Comparison of ENCODE assay signal across 8 mouse cellular contexts in genomic region chr6:52825535-52825934, GRCm38 (mm10).
DNase-seq lines count a peak whose midpoint lies in the region; ATAC-seq and TF ChIP-seq lines count a peak whose summit lies in the region.

No protein-coding gene starts in this region.

- no peak overlapping the region for H3K27ac ChIP-seq in heart, embryonic 14.5 days (replicated peaks in 1 of 2; ENCODE audit: control insufficient read depth in 1 of 2, insufficient read depth in 1 of 2, low read depth in 2 of 2, low read length in 2 of 2)
- H3K27ac ChIP-seq in ES-E14 (ENCODE audit: insufficient read depth, low read depth, low read length, poor library complexity, severe bottlenecking): no peak overlapping the region
- peak overlapping the region; percentile 83 for H3K27ac ChIP-seq in left cerebral cortex, adult 2 months

- H3K4me1 ChIP-seq in heart, embryonic 14.5 days (ENCODE audit: control insufficient read depth in 2 of 2, insufficient read depth in 2 of 2, low read length in 2 of 2): no peaks in the 10 kb centered on the region
- H3K4me1 ChIP-seq in ES-E14 (ENCODE audit: control insufficient read depth in 2 of 2, insufficient read depth in 2 of 2, low read length in 2 of 2, poor library complexity in 1 of 2): peaks cover 0 to 15% of the 10 kb centered on the region in 2 experiments

- H3K36me3 ChIP-seq in heart, embryonic 14.5 days (ENCODE audit: control insufficient read depth, insufficient read depth, low read length): no peaks in the 10 kb centered on the region
- no peaks in the 10 kb centered on the region for H3K36me3 ChIP-seq in ES-E14 (ENCODE audit: control insufficient read depth, insufficient read depth, low read length, poor library complexity, severe bottlenecking)

- intact Hi-C loops in left cerebral cortex, adult 2 months (cut with DNase I): no loop called here

- H3K4me3 ChIP-seq in heart, embryonic 14.5 days (ENCODE audit: control insufficient read depth in 1 of 2, insufficient read depth in 1 of 2, low read depth in 1 of 2, low read length in 2 of 2): no peak overlapping the region
- no peak overlapping the region for H3K4me3 ChIP-seq in ES-E14 (ENCODE audit: insufficient read depth in 1 of 2, low read depth in 1 of 2, low read length in 2 of 2, poor library complexity in 1 of 2, severe bottlenecking in 1 of 2)
- no peak overlapping the region for H3K4me3 ChIP-seq in left cerebral cortex, adult 2 months

- no peaks in the 10 kb centered on the region for H3K9me3 ChIP-seq in heart, embryonic 14.5 days (ENCODE audit: control insufficient read depth, low read length)
- H3K9me3 ChIP-seq in ES-E14 (ENCODE audit: control insufficient read depth, insufficient read depth, low read depth, low read length): no peaks in the 10 kb centered on the region

- no peak overlapping the region for H3K9ac ChIP-seq in heart, embryonic 14.5 days (ENCODE audit: low read length)
- H3K9ac ChIP-seq in ES-E14 (ENCODE audit: insufficient read depth, low read depth, low read length, poor library complexity, severe bottlenecking): no peak overlapping the region

- no peak overlapping the region for H3K4me2 ChIP-seq in heart, embryonic 14.5 days (ENCODE audit: low read length)

- 0 out of 2 replicates have a peak, but pooled peaks have one; percentile 26 for ATAC-seq in heart, embryonic 14.5 days (ENCODE audit: insufficient number of reproducible peaks, insufficient read depth, low FRiP score, low read depth)
- ATAC-seq in erythroid progenitor cell, adult 5-6 weeks (replicated peaks; ENCODE audit: low FRiP score, poor library complexity, severe bottlenecking): no peak

- no peak for TF ChIP-seq CTCF in left cerebral cortex, adult 2 months (IDR thresholded peaks at IDR 0.05)

- no peak for DNase-seq in heart, postnatal 4 days
- no peak for DNase-seq in ES-E14 (ENCODE audit: low read depth, low spot score)
- peak; percentile 27 for DNase-seq in cerebellum, adult 8-10 months
- DNase-seq in left cerebral cortex, adult 2 months (ENCODE audit: extremely low spot score in 1 of 2, low spot score in 2 of 2): peak; percentile 71 to 73
- DNase-seq in right cerebral cortex, postnatal 14 days: peak; percentile 29
- no peak for DNase-seq in thymus, postnatal 25 days

- 52% methylated on average over 5 of the region's 5 CpGs for WGBS in heart, embryonic 14.5 days

- no peaks in the 10 kb centered on the region for H3K27me3 ChIP-seq in heart, embryonic 14.5 days (ENCODE audit: control insufficient read depth, insufficient read depth, low read length)

- in situ Hi-C loops in ES-E14 (cut with MboI; ENCODE audit: low sequenced_read_pairs in 2 of 2, unreplicated experiment in 2 of 2): loop anchor here in 1 of 2 experiments (25.0 kb wide), 1 partner anchor 538 kb away; no protein-coding TSS in a partner anchor

TF ChIP-seq in ES-E14, 5 proteins besides CTCF, POLR2A, EP300 and RAD21:
- no peak for TF ChIP-seq CHD2 (IDR thresholded peaks at IDR 0.05; ENCODE audit: low read depth, low read length)
- no peak for TF ChIP-seq ZNF384 (IDR thresholded peaks at IDR 0.05; ENCODE audit: low read depth, low read length)
- TF ChIP-seq ZC3H11A (IDR thresholded peaks at IDR 0.05; ENCODE audit: borderline replicate concordance, low read depth, low read length): no peak
- 0 out of 2 replicates have a peak, but pooled peaks have one; percentile 28 for TF ChIP-seq MAFK (IDR thresholded peaks at IDR 0.05; ENCODE audit: insufficient read depth, low read depth, low read length)
- no peak for TF ChIP-seq HCFC1 (IDR thresholded peaks at IDR 0.05; ENCODE audit: borderline replicate concordance, insufficient read depth, low read length)

Comparison
In these comparisons a context has a peak if more than half of its experiments do, and no peak if none do; other contexts are left out.
1. DNase-seq: peak in cerebellum, adult 8-10 months (single experiment), left cerebral cortex, adult 2 months (2 of 2) and right cerebral cortex, postnatal 14 days (single experiment); none in heart, postnatal 4 days (single experiment), ES-E14 (single experiment) and thymus, postnatal 25 days (single experiment).